Mouse (Mus musculus) hindbrain, embryonic 15.5 days (tissue): ENCODE measurements around the gene Kcnrg. TPM values are rescaled to one million over a fixed set of nuclear protein-coding genes. Genes with fewer than 3 reads are reported as not detected.
A peak's percentile ranks its signal among the peaks of the same experiment; 100 is the strongest.
"Not testable (repeated sequence)": the region's sequence is repeated elsewhere in the genome, so short reads cannot be mapped to it uniquely, and the experiment has no call there.

Experiments
- ATAC-seq: fragments of 200-750 bp; cut with Nextera tagmentation; 2 replicates; pipeline ENCODE4 v1.8.0; 2017; ENCODE audit warnings: low read depth, moderate number of reproducible peaks, moderate TSS enrichment; ENCODE audit not compliant: low FRiP score
- H3K27ac ChIP-seq: fragments of 300-500 bp; sonication (generic); replicated peaks from 2 replicates; pipeline ENCODE4 v1.5.1; 2015; ENCODE audit warnings: mild to moderate bottlenecking, inconsistent platforms
- H3K27me3 ChIP-seq: fragments of 300-500 bp; sonication (generic); 2 replicates; pipeline ENCODE4 v1.6.1; 2015; ENCODE audit warnings: control low read depth, inconsistent platforms
- H3K36me3 ChIP-seq: fragments of 300-500 bp; sonication (generic); 2 replicates; pipeline ENCODE4 v1.6.1; 2015; ENCODE audit warnings: control low read depth, inconsistent platforms
- H3K4me1 ChIP-seq: fragments of 300-500 bp; sonication (generic); replicated peaks from 2 replicates; pipeline ENCODE4 v1.6.1; 2015; ENCODE audit warnings: control low read depth, inconsistent platforms
- H3K4me2 ChIP-seq: fragments of 300-500 bp; sonication (generic); 2 replicates; pipeline ENCODE4 v1.6.1; 2015; ENCODE audit warnings: moderate library complexity, mild to moderate bottlenecking, inconsistent platforms
- H3K4me3 ChIP-seq: fragments of 300-500 bp; sonication (generic); 2 replicates; pipeline ENCODE4 v1.5.1; 2015; ENCODE audit warnings: mild to moderate bottlenecking, inconsistent platforms
- H3K9ac ChIP-seq: fragments of 300-500 bp; sonication (generic); 2 replicates; pipeline ENCODE4 v1.6.1; 2015; ENCODE audit warnings: inconsistent platforms
- H3K9me3 ChIP-seq: fragments of 300-500 bp; sonication (generic); 2 replicates; pipeline ENCODE4 v1.6.1; 2016; ENCODE audit warnings: control low read depth, inconsistent platforms
- WGBS: fragments of 180-500 bp; shearing (Covaris S2); methylation state at CpG from one replicate; pipeline ENCODE4 v1.1.7; 2015; 5-methylcytosine and 5-hydroxymethylcytosine counted together
- polyA plus RNA-seq: library from polyadenylated mRNA; unstranded; fragments of >200 nt; fragmentation: Nextera tagmentation; extraction: Ambion mirVana; gene quantifications from 2 replicates; pipeline ENCODE4 v1.2.1, GENCODE M21; 2015

The Kcnrg gene
- polyA plus RNA-seq, 1 experiment from 2014 or later = 3.3 TPM

DNA sequence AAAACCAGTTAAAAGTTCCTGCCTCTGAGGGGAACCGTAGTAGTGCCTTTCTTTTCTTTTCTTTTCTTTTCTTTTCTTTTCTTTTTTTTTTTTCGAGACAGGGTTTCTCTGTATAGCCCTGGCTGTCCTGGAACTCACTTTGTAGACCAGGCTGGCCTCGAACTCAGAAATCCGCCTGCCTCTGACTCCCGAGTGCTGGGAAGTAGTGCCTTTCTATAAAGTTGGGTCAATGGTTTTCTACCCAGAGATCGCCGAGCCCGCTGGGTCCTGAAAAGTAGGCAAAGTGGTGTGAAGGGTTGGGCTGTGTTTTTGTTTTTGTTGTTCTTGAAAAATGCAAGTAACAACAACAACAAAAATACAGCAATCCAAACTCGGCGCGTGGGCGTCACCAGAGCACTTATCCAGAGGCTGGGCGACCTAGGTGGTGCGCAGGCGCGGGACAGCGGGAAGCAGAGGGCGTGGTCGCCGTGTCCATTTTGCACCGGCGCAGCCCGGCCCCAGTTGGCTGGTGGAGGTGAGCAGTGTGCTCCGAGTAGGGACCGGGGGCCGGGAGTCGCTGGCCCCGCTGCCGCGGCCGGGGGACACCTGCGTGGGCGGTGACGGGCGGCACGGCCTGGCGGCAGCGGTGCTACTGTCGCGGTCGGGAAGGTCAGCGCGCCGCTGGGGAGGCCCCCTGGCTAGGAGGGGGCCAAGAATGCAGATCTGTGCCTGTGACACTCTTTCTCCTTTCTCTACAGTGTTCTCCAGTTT, 8.0 kb upstream of the Kcnrg start:
- H3K4me2 ChIP-seq = peak overlapping the region; percentile 56
- no peaks in the 10 kb centered on the region for H3K9me3 ChIP-seq
- peak overlapping the region; percentile 88 for H3K27ac ChIP-seq
- H3K36me3 ChIP-seq = peaks cover 8% of the 10 kb centered on the region
- peaks cover 23% of the 10 kb centered on the region for H3K4me1 ChIP-seq
- H3K4me3 ChIP-seq = peak overlapping the region; percentile 96
- ATAC-seq = peak; percentile 97
- H3K9ac ChIP-seq = peak overlapping the region; percentile 93
- no peaks in the 10 kb centered on the region for H3K27me3 ChIP-seq
- 4% methylated on average over 44 of the region's 44 CpGs for WGBS

DNA sequence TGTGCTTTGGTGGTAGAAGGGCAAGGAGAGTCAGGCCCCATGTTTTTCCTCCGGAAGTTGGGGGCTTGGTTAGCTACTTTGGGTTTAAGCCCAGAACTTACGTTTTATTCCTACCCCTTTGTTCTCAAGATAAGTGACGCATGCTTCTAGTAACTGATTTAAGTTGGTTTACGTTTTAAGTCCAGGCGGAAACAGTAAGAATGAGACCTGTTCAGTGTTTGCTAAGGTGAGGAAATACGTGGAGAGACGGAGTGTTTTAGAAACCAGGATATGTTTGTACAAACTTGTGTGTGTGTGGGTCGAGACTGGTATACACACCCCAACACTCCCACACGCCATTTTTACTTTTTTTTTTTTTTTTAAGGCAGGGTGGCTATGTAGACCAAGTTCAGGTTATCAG, 5.9 kb upstream of the Kcnrg start:
- Histone ChIP-seq H3K27me3 (no peaks in the 10 kb centered on the region), H3K27ac (no peak overlapping the region), H3K4me2 (peak overlapping the region; percentile 56), H3K4me1 (peaks cover 23% of the 10 kb centered on the region), H3K9me3 (no peaks in the 10 kb centered on the region), H3K9ac (no peak overlapping the region), H3K36me3 (peaks cover 28% of the 10 kb centered on the region), H3K4me3 (0 out of 2 replicates have a peak overlapping the region, but pooled peaks have one; percentile 96)
- no peak for ATAC-seq
- 91% methylated on average over 9 of the region's 9 CpGs for WGBS

- 58% methylated on average over 8 of the region's 8 CpGs for WGBS
- Histone ChIP-seq H3K27me3 (no peaks in the 10 kb centered on the region), H3K4me2 (no peak overlapping the region), H3K4me1 (peaks cover 23% of the 10 kb centered on the region), H3K4me3 (no peak overlapping the region), H3K36me3 (peaks cover 43% of the 10 kb centered on the region), H3K27ac (no peak overlapping the region), H3K9me3 (no peaks in the 10 kb centered on the region), H3K9ac (no peak overlapping the region)
- no peak for ATAC-seq
Measured at GRCm38 (mm10) chr14:61603069-61603755, 4.0 kb upstream of the Kcnrg start.

GRCm38 (mm10) chr14:61604081-61604480, 3.2 kb upstream of the Kcnrg start:
- Histone ChIP-seq H3K9me3 (no peaks in the 10 kb centered on the region), H3K27me3 (no peaks in the 10 kb centered on the region), H3K36me3 (peaks cover 45% of the 10 kb centered on the region), H3K4me2 (no peak overlapping the region), H3K27ac (no peak overlapping the region), H3K4me1 (peaks cover 23% of the 10 kb centered on the region), H3K4me3 (no peak overlapping the region), H3K9ac (no peak overlapping the region)
- no peak for ATAC-seq
- 89% methylated on average over 3 of the region's 3 CpGs for WGBS

DNA sequence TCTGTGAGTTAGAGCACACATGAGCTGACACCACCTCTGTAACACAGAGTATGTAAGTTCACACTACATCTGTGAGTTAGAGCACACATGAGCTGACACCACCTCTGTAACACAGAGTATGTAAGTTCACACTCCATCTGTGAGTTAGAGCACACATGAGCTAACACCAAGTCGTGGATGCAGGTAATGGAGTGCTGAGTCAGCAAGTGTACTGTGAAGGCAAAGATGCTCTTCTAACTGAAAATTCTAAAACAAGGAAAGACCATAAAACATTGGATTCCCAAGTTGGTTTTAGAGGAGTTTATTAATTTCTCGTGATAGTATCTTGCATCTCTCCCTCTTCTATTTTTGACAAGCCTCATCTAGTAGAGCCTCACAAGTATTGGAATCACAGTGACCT, 1.2 kb upstream of the Kcnrg start:
- H3K27ac ChIP-seq, ATAC-seq, H3K9ac ChIP-seq, H3K9me3 ChIP-seq, H3K4me3 ChIP-seq, H3K4me2 ChIP-seq, H3K27me3 ChIP-seq: not testable (repeated sequence)
- 87% methylated on average over 2 of the region's 2 CpGs for WGBS
- peaks cover 49% of the 10 kb centered on the region for H3K36me3 ChIP-seq
- H3K4me1 ChIP-seq = peaks cover 13% of the 10 kb centered on the region

- ATAC-seq = no peak
- Histone ChIP-seq H3K9me3 (no peaks in the 10 kb centered on the region), H3K9ac (no peak overlapping the region), H3K4me3 (no peak overlapping the region), H3K27ac (no peak overlapping the region), H3K36me3 (peaks cover 27% of the 10 kb centered on the region), H3K4me1 (no peaks in the 10 kb centered on the region), H3K27me3 (no peaks in the 10 kb centered on the region), H3K4me2 (no peak overlapping the region)
- 86% methylated on average over 5 of the region's 5 CpGs for WGBS
Measured at GRCm38 (mm10) chr14:61611766-61612165, 4.5 kb downstream of the Kcnrg start.

DNA sequence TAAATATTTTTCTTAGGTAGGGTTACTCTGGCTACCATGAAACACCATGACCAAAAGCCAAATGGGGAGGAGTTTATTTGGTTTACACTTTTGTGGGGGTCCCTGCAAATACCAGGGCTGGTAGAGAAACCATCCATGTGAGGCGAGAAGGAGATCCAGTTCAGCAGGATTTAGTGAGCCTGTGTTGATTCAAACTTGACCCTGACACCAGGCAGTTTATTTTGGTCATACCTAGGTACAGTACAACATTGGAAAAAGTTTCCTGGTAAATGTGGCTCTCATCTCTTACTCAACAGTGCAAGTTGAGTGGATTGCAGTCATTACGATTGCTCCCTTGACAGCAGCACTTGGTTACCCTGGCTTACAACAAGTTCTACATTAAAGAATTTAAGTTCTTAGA, 6.1 kb downstream of the Kcnrg start:
- no peak overlapping the region for H3K4me3 ChIP-seq
- no peak overlapping the region for H3K9ac ChIP-seq
- no peaks in the 10 kb centered on the region for H3K4me1 ChIP-seq
- no peak overlapping the region for H3K27ac ChIP-seq
- no peak overlapping the region for H3K4me2 ChIP-seq
- no peak for ATAC-seq
- H3K27me3 ChIP-seq = no peaks in the 10 kb centered on the region
- 96% methylated on average over 2 of the region's 2 CpGs for WGBS
- no peaks in the 10 kb centered on the region for H3K9me3 ChIP-seq
- H3K36me3 ChIP-seq = peaks cover 16% of the 10 kb centered on the region; the same call in 1 of the 2 replicates

- H3K4me3 ChIP-seq = no peak overlapping the region
- H3K36me3 ChIP-seq = no peaks in the 10 kb centered on the region
- H3K27me3 ChIP-seq = no peaks in the 10 kb centered on the region
- no peak overlapping the region for H3K4me2 ChIP-seq
- WGBS = 95% methylated on average over 2 of the region's 2 CpGs
- no peaks in the 10 kb centered on the region for H3K4me1 ChIP-seq
- no peak overlapping the region for H3K27ac ChIP-seq
- no peak overlapping the region for H3K9ac ChIP-seq
- H3K9me3 ChIP-seq = no peaks in the 10 kb centered on the region
- no peak for ATAC-seq
Measured at GRCm38 (mm10) chr14:61620371-61620770, 13.1 kb downstream of the Kcnrg start.

GRCm38 (mm10) chr14:61635969-61636368, 28.7 kb downstream of the Kcnrg start:
- Histone ChIP-seq H3K9me3 (no peaks in the 10 kb centered on the region), H3K27ac (no peak overlapping the region), H3K4me1 (no peaks in the 10 kb centered on the region), H3K36me3 (no peaks in the 10 kb centered on the region; the same call in 1 of the 2 replicates), H3K9ac (no peak overlapping the region), H3K27me3 (no peaks in the 10 kb centered on the region), H3K4me3 (no peak overlapping the region), H3K4me2 (no peak overlapping the region)
- ATAC-seq = no peak

DNA sequence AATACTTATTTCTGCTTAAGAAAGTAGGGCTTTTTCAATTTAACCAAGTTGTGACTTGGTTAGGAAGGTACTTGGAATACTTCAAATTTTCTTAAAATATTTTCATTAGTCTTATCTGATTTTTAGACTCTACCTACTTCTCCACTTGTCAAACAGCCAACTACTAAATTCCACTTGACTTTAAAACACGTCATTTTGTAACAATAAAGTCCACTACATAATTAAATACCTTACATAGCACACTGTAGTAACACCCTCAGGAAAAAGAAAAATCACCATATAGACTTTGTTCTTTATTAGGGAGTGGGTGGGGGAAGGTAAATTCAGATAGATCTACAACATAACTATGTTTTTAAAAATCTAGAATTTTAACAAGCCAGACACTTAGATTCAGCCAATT, 35.4 kb downstream of the Kcnrg start:
- Histone ChIP-seq H3K4me2 (no peak overlapping the region), H3K27ac (no peak overlapping the region), H3K4me3 (no peak overlapping the region), H3K9ac (no peak overlapping the region), H3K9me3 (no peaks in the 10 kb centered on the region), H3K27me3 (no peaks in the 10 kb centered on the region), H3K4me1 (0 out of 2 replicates have a peak, but pooled peaks cover 5% of the 10 kb centered on the region), H3K36me3 (no peaks in the 10 kb centered on the region)
- ATAC-seq = no peak
- whole genome bisulfite sequencing = 56% methylated on average over 1 of the region's 1 CpGs

DNA sequence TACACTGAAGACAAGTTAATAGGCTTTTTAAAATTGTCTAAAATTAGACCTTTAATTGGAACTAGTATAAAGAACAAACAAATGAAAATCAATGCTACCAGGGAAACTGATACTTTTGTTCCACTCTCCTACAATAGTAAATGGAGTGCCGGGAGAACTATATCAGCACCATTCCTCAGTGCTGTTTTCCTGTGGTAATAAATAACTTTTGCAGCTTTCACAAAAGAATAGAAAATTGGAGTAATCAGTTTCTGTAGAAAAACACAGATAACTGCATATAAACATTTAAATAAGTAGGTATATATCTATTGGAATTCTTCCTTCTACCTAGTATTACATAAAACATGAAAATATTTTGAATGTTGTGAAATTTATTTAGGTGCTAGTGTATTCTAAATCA, 38.3 kb downstream of the Kcnrg start:
- ATAC-seq = no peak
- no peak overlapping the region for H3K4me2 ChIP-seq
- 49% methylated on average over 1 of the region's 1 CpGs for WGBS
- no peaks in the 10 kb centered on the region for H3K27me3 ChIP-seq
- no peaks in the 10 kb centered on the region for H3K9me3 ChIP-seq
- H3K36me3 ChIP-seq = no peaks in the 10 kb centered on the region
- no peak overlapping the region for H3K9ac ChIP-seq
- H3K4me3 ChIP-seq = no peak overlapping the region
- H3K4me1 ChIP-seq = 0 out of 2 replicates have a peak, but pooled peaks cover 9% of the 10 kb centered on the region
- no peak overlapping the region for H3K27ac ChIP-seq

- Histone ChIP-seq H3K27ac (peak overlapping the region; percentile 87), H3K9me3 (no peaks in the 10 kb centered on the region), H3K4me3 (peak overlapping the region; percentile 88), H3K27me3 (no peaks in the 10 kb centered on the region), H3K4me1 (0 out of 2 replicates have a peak, but pooled peaks cover 11% of the 10 kb centered on the region), H3K4me2 (peak overlapping the region; percentile 76), H3K9ac (peak overlapping the region; percentile 72), H3K36me3 (no peaks in the 10 kb centered on the region)
- under 1% methylated on average over 24 of the region's 24 CpGs for WGBS
- ATAC-seq = no peak
Measured at GRCm38 (mm10) chr14:61647182-61647880, 40.1 kb downstream of the Kcnrg start.
